Mouse (Mus musculus): ENCODE data around the gene Olfr509. TPM values are rescaled to one million over a fixed set of nuclear protein-coding genes. Genes with fewer than 3 reads are reported as not detected.
"Not testable (repeated sequence)": the region's sequence is repeated elsewhere in the genome, so short reads cannot be mapped to it uniquely, and the experiment has no call there.

Gene Olfr509
- total RNA-seq (2021): not detected
- long read RNA-seq: 0 reads

- no peak for DNase-seq (ENCODE audit: low spot score in 2 of 2)
Measured at GRCm38 (mm10) chr7:108651806-108652205, at the start of gene Olfr509. TSS of gene Olfr509 (minus strand) at chr7:108651906.

- DNase-seq (ENCODE audit: low spot score in 2 of 2): no peak
Measured at GRCm38 (mm10) chr7:108678886-108679285, 27.2 kb upstream of the Olfr509 start.

GRCm38 (mm10) chr7:108671058-108671457 lies 19.4 kb upstream of the Olfr509 start:
- no peak for DNase-seq (ENCODE audit: low spot score in 2 of 2)

- no peak for DNase-seq (ENCODE audit: low spot score in 2 of 2)
Measured at GRCm38 (mm10) chr7:108666118-108666517, 14.4 kb upstream of the Olfr509 start, which contains the start of gene Olfr510. TSS of gene Olfr510 (plus strand) at chr7:108666418.

- DNase-seq (ENCODE audit: low spot score in 2 of 2): no peak
Measured at GRCm38 (mm10) chr7:108662419-108662818, 10.7 kb upstream of the Olfr509 start.

GRCm38 (mm10) chr7:108629694-108630093 lies 22.0 kb downstream of the Olfr509 start, which contains the start of gene Olfr508:
TSS of gene Olfr508 (plus strand) at chr7:108629994.
- no peak for DNase-seq (ENCODE audit: low spot score in 2 of 2)

GRCm38 (mm10) chr7:108621514-108621913 lies 30.2 kb downstream of the Olfr509 start, which contains the start of gene Olfr507:
TSS of gene Olfr507 (plus strand) at chr7:108621814.
- DNase-seq (ENCODE audit: low spot score in 2 of 2): no peak

GRCm38 (mm10) chr7:108616781-108617180 lies 34.9 kb downstream of the Olfr509 start:
- DNase-seq (ENCODE audit: low spot score in 2 of 2): not testable (repeated sequence)

- no peak for DNase-seq (ENCODE audit: low spot score in 2 of 2)
Measured at GRCm38 (mm10) chr7:108614110-108614509, 37.6 kb downstream of the Olfr509 start.

GRCm38 (mm10) chr7:108610487-108610886 lies 41.2 kb downstream of the Olfr509 start, which contains the start of gene Olfr506:
TSS of gene Olfr506 (plus strand) at chr7:108610787.
- no peak for DNase-seq (ENCODE audit: low spot score in 2 of 2)

GRCm38 (mm10) chr7:108601916-108602315 lies 49.8 kb downstream of the Olfr509 start:
- not testable (repeated sequence) for DNase-seq (ENCODE audit: low spot score in 2 of 2)

Other genes starting within 250 kb of the Olfr509 start
- gene Olfr497, start 231.5 kb downstream of the Olfr509 start, total RNA-seq (2021): not detected
- gene Olfr498, start 186.6 kb downstream of the Olfr509 start, total RNA-seq (2021): not detected
- gene Olfr502, start 126.8 kb downstream of the Olfr509 start, total RNA-seq (2021): not detected
- not detected for gene Olfr503, start 107.4 kb downstream of the Olfr509 start, total RNA-seq (2021)
- not detected for gene Olfr504, start 86.1 kb downstream of the Olfr509 start, total RNA-seq (2021)
- gene Olfr506, start 41.1 kb downstream of the Olfr509 start, total RNA-seq (2021): not detected
- gene Olfr507, start 30.1 kb downstream of the Olfr509 start, total RNA-seq (2021): not detected
- gene Olfr508, start 21.9 kb downstream of the Olfr509 start, total RNA-seq (2021): not detected
- gene Olfr510, start 14.5 kb upstream of the Olfr509 start, total RNA-seq (2021): not detected
- not detected for gene Olfr512, start 61.4 kb upstream of the Olfr509 start, total RNA-seq (2021)
- not detected for gene Olfr513, start 99.1 kb upstream of the Olfr509 start, total RNA-seq (2021)
- gene Olfr514, start 174.1 kb upstream of the Olfr509 start, total RNA-seq (2021): not detected
- gene Olfr516, start 198.6 kb upstream of the Olfr509 start, total RNA-seq (2021): not detected
- gene Olfr517, start 220.5 kb upstream of the Olfr509 start, total RNA-seq (2021): not detected
- gene Olfr518, start 233.1 kb upstream of the Olfr509 start, total RNA-seq (2021): not detected
- gene Olfr519, start 242.5 kb upstream of the Olfr509 start, total RNA-seq (2021): not detected